Mouse (Mus musculus) stomach, postnatal 0 days (tissue): ENCODE data around the gene Eif3j1. TPM values are rescaled to one million over a fixed set of nuclear protein-coding genes. Genes with fewer than 3 reads are reported as not detected.
A peak's percentile ranks its signal among the peaks of the same experiment; 100 is the strongest.
"Not testable (repeated sequence)": the region's sequence is repeated elsewhere in the genome, so short reads cannot be mapped to it uniquely, and the experiment has no call there.

Experiments used
- ATAC-seq: fragments of 200-750 bp; cut with Nextera tagmentation; 2 replicates; pipeline ENCODE4 v1.8.0; 2017; ENCODE audit not compliant: low FRiP score, low TSS enrichment
- DNase-seq: peaks from one replicate; pipeline ENCODE4 v3.0.0-alpha.2; 2016; ENCODE audit warnings: low spot score
- H3K27ac ChIP-seq: fragments of 300-500 bp; sonication (generic); replicated peaks from 2 replicates; pipeline ENCODE4 v1.5.1; 2014; ENCODE audit warnings: mild to moderate bottlenecking, control low read depth
- H3K27me3 ChIP-seq: fragments of 300-500 bp; sonication (generic); 2 replicates; pipeline ENCODE4 v1.6.1; 2014; ENCODE audit warnings: low read length; ENCODE audit not compliant: control insufficient read depth, insufficient read depth
- H3K36me3 ChIP-seq: fragments of 300-500 bp; sonication (generic); 2 replicates; pipeline ENCODE4 v1.6.1; 2014; ENCODE audit warnings: low read length, mixed read lengths; ENCODE audit not compliant: control insufficient read depth, insufficient read depth
- H3K4me1 ChIP-seq: fragments of 300-500 bp; sonication (generic); replicated peaks from 2 replicates; pipeline ENCODE4 v1.6.1; 2014; ENCODE audit warnings: antibody characterized with exemption; ENCODE audit not compliant: control insufficient read depth, insufficient read depth
- H3K4me2 ChIP-seq: fragments of 300-500 bp; sonication (generic); replicated peaks from 2 replicates; pipeline ENCODE4 v1.6.1; 2014; ENCODE audit warnings: low read depth, mild to moderate bottlenecking, control low read depth, moderate library complexity
- H3K4me3 ChIP-seq: fragments of 300-500 bp; sonication (generic); 2 replicates; pipeline ENCODE4 v1.5.1; 2014; ENCODE audit warnings: low read depth, low read length, control low read depth
- H3K9ac ChIP-seq: fragments of 300-500 bp; sonication (generic); 2 replicates; pipeline ENCODE4 v1.6.1; 2014; ENCODE audit warnings: mild to moderate bottlenecking, low read length, control low read depth, mixed read lengths
- H3K9me3 ChIP-seq: fragments of 300-500 bp; sonication (generic); 2 replicates; pipeline ENCODE4 v1.6.1; 2016; ENCODE audit warnings: low read length; ENCODE audit not compliant: control insufficient read depth
- CTCF ChIP-seq: IDR thresholded peaks from 2 replicates; pipeline ENCODE4 v1.5.1; 2016; ENCODE audit warnings: antibody characterized with exemption, low read depth, mild to moderate bottlenecking, moderate library complexity
- EP300 ChIP-seq: optimal IDR thresholded peaks from 2 replicates; pipeline ENCODE3; 2016; ENCODE audit warnings: antibody characterized with exemption
- WGBS: fragments of 180-500 bp; shearing (Covaris S2); extraction: QIAGEN DNeasy Blood & Tissue Kit; methylation state at CpG from one replicate; pipeline ENCODE4 v1.1.7; 2014; 5-methylcytosine and 5-hydroxymethylcytosine counted together
- polyA plus RNA-seq: library from polyadenylated mRNA; unstranded; fragments of >200 nt; fragmentation: Nextera tagmentation; extraction: Ambion mirVana; gene quantifications from 2 replicates; pipeline ENCODE4 v1.2.1, GENCODE M21; 2015

Gene Eif3j1
- polyA plus RNA-seq = 8.6 and 9.5 TPM in 2 replicates

DNA sequence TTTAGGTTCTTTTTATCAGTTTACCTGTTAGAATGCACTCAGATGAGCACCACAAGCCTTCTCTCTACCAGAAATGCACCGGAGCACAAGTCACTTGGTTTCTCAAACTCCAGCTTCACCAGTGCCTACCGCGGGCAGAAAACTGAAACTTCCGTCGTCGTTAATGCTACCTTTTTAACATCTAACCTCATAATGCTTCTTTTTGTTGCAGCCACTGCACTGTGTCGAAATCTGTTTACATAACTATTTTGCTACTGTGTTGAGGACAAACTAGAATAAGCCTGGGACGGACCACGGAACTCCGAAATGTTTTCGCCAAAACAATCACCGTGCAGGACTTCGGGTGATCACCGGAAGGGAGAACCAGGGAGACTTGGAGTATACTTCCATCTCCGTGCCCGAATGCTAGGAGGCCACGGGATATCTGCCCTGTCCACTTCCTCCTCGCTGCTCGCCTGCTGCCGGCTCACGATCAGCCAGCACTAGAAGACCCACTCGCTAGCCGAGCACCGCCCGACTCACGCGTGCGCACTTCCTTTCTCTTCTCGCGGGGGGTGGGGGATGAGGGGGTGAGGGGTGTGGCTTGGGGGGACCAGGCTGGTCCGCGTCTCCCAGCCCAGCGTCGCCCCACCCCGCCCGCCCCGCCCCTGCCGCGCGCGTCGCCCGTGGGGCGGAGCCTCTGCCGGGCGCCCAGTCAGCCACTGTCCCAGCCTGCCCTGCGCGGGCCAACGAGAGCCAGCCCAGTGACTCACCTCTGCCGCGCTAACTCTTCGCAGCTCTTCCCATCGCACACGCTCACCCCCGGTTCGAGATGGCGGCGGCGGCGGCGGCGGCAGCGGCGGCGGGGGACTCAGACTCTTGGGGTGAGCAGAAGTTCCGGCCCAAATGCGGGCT lies at the start of gene Eif3j1:
Gene Eif3j1 (plus strand): TSS at position 685 of the 894 bp plus-strand sequence.
- TF ChIP-seq EP300 (no peak), CTCF (no peak; the same call in 1 of the 2 replicates)
- Histone ChIP-seq H3K9ac (peak within 1 kb of the TSS; percentile 90), H3K4me1 (no peaks in the 10 kb centered on the region), H3K4me3 (peak within 1 kb of the TSS; percentile 84), H3K36me3 (no peaks in the 10 kb centered on the region), H3K4me2 (peak within 1 kb of the TSS; percentile 70), H3K9me3 (no peaks in the 10 kb centered on the region), H3K27me3 (no peaks in the 10 kb centered on the region), H3K27ac (peak within 1 kb of the TSS; percentile 93)
- DNase-seq (peak; percentile 98), ATAC-seq (peak; percentile 99)
- WGBS = under 1% methylated on average over 36 of the region's 67 CpGs

DNA sequence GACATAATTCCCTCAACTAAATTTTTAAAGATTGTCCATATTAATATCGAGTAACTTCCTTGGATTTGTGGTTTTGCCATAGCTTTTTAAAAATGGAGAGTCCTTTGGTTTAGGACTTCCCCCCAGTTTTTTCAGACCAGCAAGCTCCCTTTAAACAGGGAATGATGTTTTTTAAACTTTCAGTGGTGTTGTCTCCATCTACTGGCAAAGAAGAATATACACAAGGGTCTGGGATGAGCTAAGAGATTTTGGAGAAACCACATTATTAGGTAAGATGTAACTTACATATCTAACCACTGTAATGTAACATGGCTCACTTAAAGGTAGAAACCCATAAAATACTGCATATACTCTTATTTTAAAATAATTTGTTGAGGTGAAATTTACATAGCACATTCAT lies 32.6 kb upstream of the Eif3j1 start:
- Histone ChIP-seq H3K27ac (no peak overlapping the region), H3K9ac (no peak overlapping the region), H3K36me3 (peaks cover 5% of the 10 kb centered on the region), H3K4me1 (no peaks in the 10 kb centered on the region), H3K4me2 (no peak overlapping the region), H3K9me3 (no peaks in the 10 kb centered on the region), H3K4me3 (no peak overlapping the region), H3K27me3 (no peaks in the 10 kb centered on the region)
- no peak for ATAC-seq
- WGBS = 95% methylated on average over 1 of the region's 1 CpGs
- DNase-seq = no peak
- TF ChIP-seq CTCF (peak; percentile 64), EP300 (no peak)

DNA sequence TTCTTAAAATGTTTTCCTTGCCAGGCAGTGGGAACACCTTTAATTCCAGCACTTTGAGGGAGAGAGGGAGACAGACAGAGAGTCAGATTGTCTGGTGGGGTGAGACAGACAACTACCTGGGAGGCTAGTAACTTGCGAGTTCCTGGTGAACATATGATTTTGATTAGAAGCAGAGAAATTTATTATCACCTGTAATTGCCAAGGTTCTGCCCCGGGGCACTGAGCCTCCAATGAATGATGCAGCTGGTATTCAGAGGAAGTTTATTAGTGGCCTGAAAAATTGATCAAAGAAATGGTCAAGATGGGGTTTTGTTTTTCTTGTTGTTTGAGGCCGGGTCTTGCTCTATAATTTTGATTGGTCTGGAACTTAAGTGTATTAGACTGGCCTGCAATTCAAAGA lies 19.5 kb upstream of the Eif3j1 start:
- Histone ChIP-seq H3K4me2 (no peak overlapping the region), H3K27ac (no peak overlapping the region), H3K4me1 (no peaks in the 10 kb centered on the region), H3K36me3 (0 out of 2 replicates have a peak, but pooled peaks cover 2% of the 10 kb centered on the region), H3K4me3 (no peak overlapping the region), H3K9me3 (no peaks in the 10 kb centered on the region), H3K27me3 (no peaks in the 10 kb centered on the region), H3K9ac (no peak overlapping the region)
- ATAC-seq (no peak), DNase-seq (no peak)
- WGBS = 94% methylated on average over 3 of the region's 3 CpGs
- TF ChIP-seq EP300 = no peak

DNA sequence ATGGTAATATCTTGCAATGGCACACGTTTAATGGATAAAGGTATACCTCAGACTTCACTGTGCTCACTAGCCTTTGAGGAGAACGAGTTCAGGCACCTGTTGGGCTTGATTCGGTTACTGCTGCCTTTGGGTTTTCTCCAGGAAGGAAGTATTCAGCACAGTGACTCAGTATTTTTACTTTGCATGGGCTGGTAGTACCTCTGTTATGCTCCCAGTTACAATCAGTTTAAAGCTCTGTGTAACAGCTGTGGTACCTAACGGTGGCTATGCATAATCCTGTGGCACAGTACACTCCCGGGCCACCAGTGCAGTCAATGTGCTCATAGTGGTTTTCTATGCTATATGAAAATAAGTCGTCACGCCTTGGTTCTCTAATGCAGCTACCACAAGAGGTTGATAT lies 16.9 kb upstream of the Eif3j1 start:
- no peak for DNase-seq
- H3K27ac ChIP-seq = no peak overlapping the region
- WGBS = 75% methylated on average over 7 of the region's 7 CpGs
- no peak overlapping the region for H3K4me3 ChIP-seq
- H3K9me3 ChIP-seq = no peaks in the 10 kb centered on the region
- TF ChIP-seq EP300 = no peak
- no peak for TF ChIP-seq CTCF
- ATAC-seq = no peak
- no peak overlapping the region for H3K4me2 ChIP-seq
- H3K36me3 ChIP-seq = 0 out of 2 replicates have a peak, but pooled peaks cover 2% of the 10 kb centered on the region
- H3K27me3 ChIP-seq = no peaks in the 10 kb centered on the region
- H3K9ac ChIP-seq = no peak overlapping the region
- H3K4me1 ChIP-seq = no peaks in the 10 kb centered on the region

DNA sequence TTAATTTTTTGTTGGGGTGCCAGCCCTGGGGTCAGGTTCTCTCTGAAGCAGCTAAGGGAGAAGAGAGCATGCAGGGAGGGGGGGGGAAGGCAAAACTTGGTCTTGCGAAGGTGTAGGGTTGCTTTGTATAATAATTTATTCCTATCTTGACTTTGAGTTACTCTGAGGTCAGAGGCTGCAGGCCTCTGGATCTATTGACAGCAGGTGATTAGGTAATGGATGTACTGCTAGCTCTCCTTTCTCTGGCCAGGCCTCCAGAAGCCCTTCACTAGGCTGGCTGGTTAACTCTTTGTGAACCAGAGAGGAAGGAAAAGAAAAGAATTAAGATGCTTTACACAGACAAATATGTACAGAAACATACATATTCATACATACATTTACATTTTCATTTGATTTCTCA lies 9.6 kb upstream of the Eif3j1 start:
- no peak overlapping the region for H3K4me3 ChIP-seq
- ATAC-seq (no peak), DNase-seq (no peak)
- no peak overlapping the region for H3K27ac ChIP-seq
- no peaks in the 10 kb centered on the region for H3K9me3 ChIP-seq
- H3K4me1 ChIP-seq = no peaks in the 10 kb centered on the region
- H3K4me2 ChIP-seq = no peak overlapping the region
- 29% methylated on average over 1 of the region's 1 CpGs for WGBS
- TF ChIP-seq CTCF (no peak), EP300 (no peak)
- no peak overlapping the region for H3K9ac ChIP-seq
- H3K36me3 ChIP-seq = no peaks in the 10 kb centered on the region
- H3K27me3 ChIP-seq = no peaks in the 10 kb centered on the region

DNA sequence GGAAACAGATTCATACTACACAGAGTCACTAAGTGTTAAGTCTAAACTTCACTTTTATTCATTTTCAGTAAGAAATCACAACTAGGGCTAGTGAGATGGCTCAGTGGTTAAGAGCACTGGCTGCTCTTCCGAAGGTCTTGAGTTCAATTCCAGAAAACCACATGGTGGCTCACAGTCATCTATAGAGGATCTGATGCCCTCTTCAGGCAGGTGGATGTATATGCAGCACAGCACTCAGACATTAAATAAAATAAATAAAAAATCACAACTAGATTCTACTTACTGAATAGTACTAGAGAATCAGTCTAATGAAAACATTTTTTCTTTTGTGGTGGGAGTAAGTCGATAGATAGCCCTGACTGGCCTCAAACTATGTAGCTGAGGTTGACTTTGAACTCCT lies 6.1 kb upstream of the Eif3j1 start:
- no peak overlapping the region for H3K27ac ChIP-seq
- WGBS = 82% methylated on average over 2 of the region's 2 CpGs
- H3K27me3 ChIP-seq = no peaks in the 10 kb centered on the region
- no peak overlapping the region for H3K4me2 ChIP-seq
- H3K36me3 ChIP-seq = no peaks in the 10 kb centered on the region
- DNase-seq (no peak), ATAC-seq (no peak)
- no peak overlapping the region for H3K4me3 ChIP-seq
- H3K9ac ChIP-seq = no peak overlapping the region
- H3K4me1 ChIP-seq = no peaks in the 10 kb centered on the region
- TF ChIP-seq CTCF = peak; percentile 52
- no peak for TF ChIP-seq EP300
- H3K9me3 ChIP-seq = no peaks in the 10 kb centered on the region

DNA sequence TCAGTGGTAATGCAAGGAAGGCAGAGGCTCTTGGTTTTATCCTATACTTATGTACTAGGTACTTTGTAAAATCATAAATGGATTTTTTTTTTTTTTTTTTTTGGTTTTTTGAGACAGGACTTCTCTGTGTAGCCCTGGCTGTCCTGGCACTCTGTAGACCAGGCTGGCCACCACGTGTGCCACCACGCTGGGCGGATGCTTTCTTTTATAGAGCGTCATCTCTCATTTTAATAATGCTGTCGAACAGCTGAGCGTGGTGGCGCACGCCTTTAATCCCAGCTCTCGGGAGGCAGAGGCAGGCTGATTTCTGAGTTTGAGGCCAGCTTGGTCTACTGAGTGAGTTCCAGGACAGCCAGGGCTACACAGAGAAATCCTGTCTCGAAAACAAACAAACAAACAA lies 1.3 kb upstream of the Eif3j1 start:
- H3K36me3 ChIP-seq, ATAC-seq, H3K27me3 ChIP-seq, H3K27ac ChIP-seq, H3K4me3 ChIP-seq, H3K9me3 ChIP-seq, H3K9ac ChIP-seq, DNase-seq, H3K4me2 ChIP-seq, H3K4me1 ChIP-seq: not testable (repeated sequence)
- 92% methylated on average over 10 of the region's 10 CpGs for WGBS
